Mouse (Mus musculus): ENCODE results near the gene Gm17387. TPM values are rescaled to one million over a fixed set of nuclear protein-coding genes. Genes with fewer than 3 reads are reported as not detected.

The Gm17387 gene
- polyA plus RNA-seq, 1 experiment from 2014 or later: not detected

GRCm38 (mm10) chr7:141070058-141070862 is 41.3 kb downstream of the Gm17387 start:
- peaks cover 23% of the 10 kb centered on the region; the same call in 1 of the 2 replicates for H3K36me3 ChIP-seq (replicated peaks)
- H3K9ac ChIP-seq: peak overlapping the region; percentile 56
- peaks cover 27% of the 10 kb centered on the region for H3K4me1 ChIP-seq
- H3K4me3 ChIP-seq: peak overlapping the region; percentile 38
- peak; percentile 65 for ATAC-seq (replicated peaks)
- peak overlapping the region; percentile 70 for H3K4me2 ChIP-seq
- peak overlapping the region; percentile 88 for H3K27ac ChIP-seq
- 2% methylated on average over 51 of the region's 51 CpGs for WGBS
- H3K9me3 ChIP-seq: no peaks in the 10 kb centered on the region
- no peaks in the 10 kb centered on the region for H3K27me3 ChIP-seq (replicated peaks)

- no peaks in the 10 kb centered on the region for H3K9me3 ChIP-seq
- WGBS: 42% methylated on average over 23 of the region's 23 CpGs
- H3K27ac ChIP-seq: no peak overlapping the region
- no peak overlapping the region for H3K9ac ChIP-seq
- peaks cover 14% of the 10 kb centered on the region; the same call in 1 of the 2 replicates for H3K36me3 ChIP-seq (replicated peaks)
- ATAC-seq (replicated peaks): no peak
- H3K4me3 ChIP-seq: no peak overlapping the region
- no peak overlapping the region for H3K4me2 ChIP-seq
- peaks cover 27% of the 10 kb centered on the region for H3K4me1 ChIP-seq
- H3K27me3 ChIP-seq (replicated peaks): no peaks in the 10 kb centered on the region
These were observed 43.2 kb downstream of the Gm17387 start for GRCm38 (mm10) chr7:141072017-141072745.

- Histone ChIP-seq H3K27ac (no peak overlapping the region), H3K36me3 (replicated peaks) (no peaks in the 10 kb centered on the region), H3K27me3 (replicated peaks) (no peaks in the 10 kb centered on the region), H3K4me3 (no peak overlapping the region), H3K9me3 (no peaks in the 10 kb centered on the region), H3K4me2 (no peak overlapping the region), H3K4me1 (peaks cover 27% of the 10 kb centered on the region), H3K9ac (no peak overlapping the region)
- 81% methylated on average over 4 of the region's 4 CpGs for WGBS
- no peak for ATAC-seq (replicated peaks)
These were observed 44.9 kb downstream of the Gm17387 start for GRCm38 (mm10) chr7:141073782-141074181.

- WGBS: 88% methylated on average over 15 of the region's 15 CpGs
- no peaks in the 10 kb centered on the region for H3K36me3 ChIP-seq (replicated peaks)
- no peak within 1 kb of the TSS for H3K27ac ChIP-seq
- no peak within 1 kb of the TSS for H3K4me3 ChIP-seq
- no peaks in the 10 kb centered on the region; the same call in 1 of the 2 replicates for H3K27me3 ChIP-seq (replicated peaks)
- H3K4me2 ChIP-seq: no peak within 1 kb of the TSS
- no peaks in the 10 kb centered on the region for H3K4me1 ChIP-seq
- no peak for ATAC-seq (replicated peaks)
- H3K9me3 ChIP-seq: no peaks in the 10 kb centered on the region
- H3K9ac ChIP-seq: no peak within 1 kb of the TSS
These were observed 48.9 kb downstream of the Gm17387 start, which contains the start of gene Pkp3 for GRCm38 (mm10) chr7:141077841-141078240. Pkp3 (plus strand) TSS chr7:141078218.

- H3K4me3 ChIP-seq: no peak overlapping the region
- H3K36me3 ChIP-seq (replicated peaks): no peaks in the 10 kb centered on the region
- no peak overlapping the region for H3K9ac ChIP-seq
- H3K9me3 ChIP-seq: no peaks in the 10 kb centered on the region
- 87% methylated on average over 4 of the region's 4 CpGs for WGBS
- H3K27ac ChIP-seq: no peak overlapping the region
- H3K27me3 ChIP-seq (replicated peaks): no peaks in the 10 kb centered on the region; the same call in 1 of the 2 replicates
- ATAC-seq (replicated peaks): no peak
- H3K4me1 ChIP-seq: no peaks in the 10 kb centered on the region
- H3K4me2 ChIP-seq: no peak overlapping the region
These were observed 49.9 kb downstream of the Gm17387 start for GRCm38 (mm10) chr7:141078876-141079275.

Other genes starting within 250 kb of the Gm17387 start
- gene Syce1, start 241.3 kb upstream of the Gm17387 start, polyA plus RNA-seq (2015; fragmentation: Nextera tagmentation; extraction: Ambion mirVana): 0.45 and 0.55 TPM in 2 replicates
- 34.1 and 36.5 TPM in 2 replicates for gene Zfp941, start 207.0 kb upstream of the Gm17387 start, polyA plus RNA-seq (2015; fragmentation: Nextera tagmentation; extraction: Ambion mirVana)
- 0.38 TPM in 1 of 2 replicates, not detected in the other for gene Urah, start 194.1 kb upstream of the Gm17387 start, polyA plus RNA-seq (2015; fragmentation: Nextera tagmentation; extraction: Ambion mirVana)
- gene Scgb1c1, start 183.6 kb upstream of the Gm17387 start, polyA plus RNA-seq (2015; fragmentation: Nextera tagmentation; extraction: Ambion mirVana): not detected in 2 replicates
- not detected in 2 replicates for gene Odf3, start 181.3 kb upstream of the Gm17387 start, polyA plus RNA-seq (2015; fragmentation: Nextera tagmentation; extraction: Ambion mirVana)
- gene Gm45785, start 172.8 kb upstream of the Gm17387 start, polyA plus RNA-seq (2015; fragmentation: Nextera tagmentation; extraction: Ambion mirVana): 0.23 and 0.36 TPM in 2 replicates
- gene Ric8a, start 172.2 kb upstream of the Gm17387 start, polyA plus RNA-seq (2015; fragmentation: Nextera tagmentation; extraction: Ambion mirVana): 110 and 111 TPM in 2 replicates
- 41.1 and 46.2 TPM in 2 replicates for gene Bet1l, start 171.6 kb upstream of the Gm17387 start, polyA plus RNA-seq (2015; fragmentation: Nextera tagmentation; extraction: Ambion mirVana)
- 279 and 282 TPM in 2 replicates for gene Psmd13, start 147.2 kb upstream of the Gm17387 start, polyA plus RNA-seq (2015; fragmentation: Nextera tagmentation; extraction: Ambion mirVana)
- gene Sirt3, start 146.8 kb upstream of the Gm17387 start, polyA plus RNA-seq (2015; fragmentation: Nextera tagmentation; extraction: Ambion mirVana): 54.0 and 55.5 TPM in 2 replicates
- not detected in 2 replicates for gene Cox8b, start 128.7 kb upstream of the Gm17387 start, polyA plus RNA-seq (2015; fragmentation: Nextera tagmentation; extraction: Ambion mirVana)
- 0.56 and 0.63 TPM in 2 replicates for gene Nlrp6, start 108.2 kb upstream of the Gm17387 start, polyA plus RNA-seq (2015; fragmentation: Nextera tagmentation; extraction: Ambion mirVana)
- 6.2 and 8.4 TPM in 2 replicates for gene Pgghg, start 87.7 kb upstream of the Gm17387 start, polyA plus RNA-seq (2015; fragmentation: Nextera tagmentation; extraction: Ambion mirVana)
- gene Ifitm5, start 78.8 kb upstream of the Gm17387 start, polyA plus RNA-seq (2015; fragmentation: Nextera tagmentation; extraction: Ambion mirVana): 0.65 and 1.1 TPM in 2 replicates
- not detected in 2 replicates for gene Gm45717, start 73.2 kb upstream of the Gm17387 start, polyA plus RNA-seq (2015; fragmentation: Nextera tagmentation; extraction: Ambion mirVana)
- gene Ifitm2, start 73.1 kb upstream of the Gm17387 start, polyA plus RNA-seq (2015; fragmentation: Nextera tagmentation; extraction: Ambion mirVana): 135 and 145 TPM in 2 replicates
- 14.9 and 18.8 TPM in 2 replicates for gene Ifitm1, start 61.9 kb upstream of the Gm17387 start, polyA plus RNA-seq (2015; fragmentation: Nextera tagmentation; extraction: Ambion mirVana)
- 40.9 and 59.9 TPM in 2 replicates for gene Ifitm3, start 18.4 kb upstream of the Gm17387 start, polyA plus RNA-seq (2015; fragmentation: Nextera tagmentation; extraction: Ambion mirVana)
- gene Ifitm6, start 11.2 kb upstream of the Gm17387 start, polyA plus RNA-seq (2015; fragmentation: Nextera tagmentation; extraction: Ambion mirVana): 0.99 and 1.4 TPM in 2 replicates
- gene B4galnt4, start 32.0 kb downstream of the Gm17387 start, polyA plus RNA-seq (2015; fragmentation: Nextera tagmentation; extraction: Ambion mirVana): 59.2 and 64.1 TPM in 2 replicates
- gene Pkp3, start 49.1 kb downstream of the Gm17387 start, polyA plus RNA-seq (2015; fragmentation: Nextera tagmentation; extraction: Ambion mirVana): 0.84 TPM in 1 of 2 replicates, not detected in the other
- gene Sigirr, start 71.4 kb downstream of the Gm17387 start, polyA plus RNA-seq (2015; fragmentation: Nextera tagmentation; extraction: Ambion mirVana): 2.3 and 2.7 TPM in 2 replicates
- gene Ano9, start 88.7 kb downstream of the Gm17387 start, polyA plus RNA-seq (2015; fragmentation: Nextera tagmentation; extraction: Ambion mirVana): 0.36 and 0.42 TPM in 2 replicates
- gene Ptdss2, start 93.3 kb downstream of the Gm17387 start, polyA plus RNA-seq (2015; fragmentation: Nextera tagmentation; extraction: Ambion mirVana): 83.3 and 86.2 TPM in 2 replicates
- 40.6 and 44.4 TPM in 2 replicates for gene Rnh1, start 143.7 kb downstream of the Gm17387 start, polyA plus RNA-seq (2015; fragmentation: Nextera tagmentation; extraction: Ambion mirVana)
- gene Hras, start 164.9 kb downstream of the Gm17387 start, polyA plus RNA-seq (2015; fragmentation: Nextera tagmentation; extraction: Ambion mirVana): 181 and 195 TPM in 2 replicates
- gene Lrrc56, start 165.0 kb downstream of the Gm17387 start, polyA plus RNA-seq (2015; fragmentation: Nextera tagmentation; extraction: Ambion mirVana): 12.8 and 13.8 TPM in 2 replicates
- gene Lmntd2, start 184.9 kb downstream of the Gm17387 start, polyA plus RNA-seq (2015; fragmentation: Nextera tagmentation; extraction: Ambion mirVana): 0.87 and 1.4 TPM in 2 replicates
- 24.0 and 26.3 TPM in 2 replicates for gene Rassf7, start 186.7 kb downstream of the Gm17387 start, polyA plus RNA-seq (2015; fragmentation: Nextera tagmentation; extraction: Ambion mirVana)
- 77.3 and 85.7 TPM in 2 replicates for gene Phrf1, start 199.7 kb downstream of the Gm17387 start, polyA plus RNA-seq (2015; fragmentation: Nextera tagmentation; extraction: Ambion mirVana)
- gene Irf7, start 237.3 kb downstream of the Gm17387 start, polyA plus RNA-seq (2015; fragmentation: Nextera tagmentation; extraction: Ambion mirVana): 2.1 and 4.2 TPM in 2 replicates
- not detected in 2 replicates for gene Cdhr5, start 247.7 kb downstream of the Gm17387 start, polyA plus RNA-seq (2015; fragmentation: Nextera tagmentation; extraction: Ambion mirVana)